Comparison of ENCODE assay signal across 24 mouse cellular contexts in the genomic region with DNA sequence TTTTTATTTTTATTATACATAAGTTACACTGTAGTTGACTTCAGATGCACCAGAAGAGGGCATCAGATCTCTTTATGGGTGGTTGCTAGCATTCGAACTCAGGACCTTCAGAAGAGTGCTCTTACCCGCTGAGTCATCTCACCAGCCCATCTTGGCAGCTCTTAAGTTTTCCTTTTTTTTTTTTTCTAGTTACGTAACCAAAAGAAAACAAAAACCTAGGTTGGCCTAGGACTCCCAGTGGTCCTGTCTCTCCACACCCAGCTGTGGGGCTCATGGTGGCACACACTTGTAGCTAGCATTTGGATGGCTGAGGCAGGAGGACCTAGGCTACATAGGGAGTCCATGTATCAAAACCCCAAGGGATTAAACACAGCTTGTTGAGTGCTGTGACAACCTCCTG. TPM values are rescaled to one million over a fixed set of nuclear protein-coding genes. Genes with fewer than 3 reads are reported as not detected.
DNase-seq lines count a peak whose midpoint lies in the region; ATAC-seq and TF ChIP-seq lines count a peak whose summit lies in the region.
"Had no signal": no experiment of that assay in that cellular context is flagged by ENCODE, and none has a peak within 500 bp of the region (broad histone marks: within the 10 kb centered on the region; RNA-seq: fewer than 3 reads in every experiment).

No protein-coding gene starts in this region.

- TF ChIP-seq POLR2A in testis, adult 2 months (IDR thresholded peaks at IDR 0.05; ENCODE audit: control insufficient read depth, low read depth, low read length) = no peak
- no peak for TF ChIP-seq POLR2A in bone marrow macrophage, adult 2 months (IDR thresholded peaks at IDR 0.05; ENCODE audit: borderline replicate concordance, low read depth, low read length)

- no peaks in the 10 kb centered on the region for H3K9me3 ChIP-seq in heart, embryonic 10.5 days
- no peaks in the 10 kb centered on the region for H3K9me3 ChIP-seq in hindbrain, postnatal 0 days (ENCODE audit: low read length)
- H3K9me3 ChIP-seq: embryonic facial prominence, embryonic 15.5 days; forebrain, embryonic 15.5 days; kidney, embryonic 15.5 days; lung, embryonic 15.5 days; midbrain, embryonic 12.5 days had no signal

- TF ChIP-seq CTCF in testis, adult 2 months (IDR thresholded peaks at IDR 0.05; ENCODE audit: control insufficient read depth, insufficient read depth, insufficient replicate concordance, low read depth, low read length) = no peak
- no peak for TF ChIP-seq CTCF in bone marrow macrophage, adult 2 months (IDR thresholded peaks at IDR 0.05; ENCODE audit: low read depth, low read length)
- TF ChIP-seq CTCF in hindbrain, postnatal 0 days (IDR thresholded peaks at IDR 0.05; ENCODE audit: low read depth) = no peak

- DNase-seq in heart, embryonic 10.5 days (ENCODE audit: low spot score) = no peak
- no peak for DNase-seq in heart, postnatal 25 days (ENCODE audit: low spot score)
- DNase-seq in testis, postnatal 14 days (ENCODE audit: low spot score) = no peak
- no peak for DNase-seq in hindbrain, postnatal 0 days (ENCODE audit: low spot score)
- no peak for DNase-seq in right cerebral cortex, postnatal 10 days (ENCODE audit: low spot score in 2 of 2)
- DNase-seq: adrenal gland, adult 8-10 months; cerebellum, adult 9-11 months; gastrocnemius, postnatal 14 days; heart, adult 2 months; kidney, adult 11 months; kidney, postnatal 4 days; layer of hippocampus, adult 9-11 months; right cerebral cortex, postnatal 25 days; spleen, adult 18-20 months; thymus, postnatal 14 days had no signal

- H3K27ac ChIP-seq in heart, embryonic 10.5 days = peak overlapping the region; percentile 65; the same call in 1 of the 2 replicates
- H3K27ac ChIP-seq in testis, adult 2 months (ENCODE audit: control insufficient read depth, insufficient read depth, low read depth, low read length) = no peak overlapping the region
- H3K27ac ChIP-seq in bone marrow macrophage, adult 2 months (ENCODE audit: insufficient read depth, low read depth, low read length) = peak overlapping the region; percentile 7; the same call in 1 of the 2 replicates
- H3K27ac ChIP-seq in hindbrain, postnatal 0 days = no peak overlapping the region
- H3K27ac ChIP-seq: embryonic facial prominence, embryonic 15.5 days; forebrain, embryonic 15.5 days; heart, adult 2 months; kidney, embryonic 15.5 days; left cerebral cortex, adult 2 months; liver, embryonic 14.5 days; lung, embryonic 15.5 days; midbrain, embryonic 12.5 days had no signal

- peaks cover 20% of the 10 kb centered on the region for H3K4me1 ChIP-seq in heart, embryonic 10.5 days
- H3K4me1 ChIP-seq in testis, adult 2 months (ENCODE audit: control insufficient read depth, insufficient read depth, low read length) = no peaks in the 10 kb centered on the region
- H3K4me1 ChIP-seq in bone marrow macrophage, adult 2 months (ENCODE audit: control insufficient read depth, insufficient read depth, low read length) = peaks cover 24% of the 10 kb centered on the region
- H3K4me1 ChIP-seq in hindbrain, postnatal 0 days (ENCODE audit: insufficient read depth, low read length) = no peaks in the 10 kb centered on the region
- H3K4me1 ChIP-seq: embryonic facial prominence, embryonic 15.5 days; lung, embryonic 15.5 days had no signal

- H3K27me3 ChIP-seq in heart, embryonic 10.5 days (ENCODE audit: insufficient read depth, poor library complexity, severe bottlenecking) = no peaks in the 10 kb centered on the region
- H3K27me3 ChIP-seq in testis, adult 2 months (ENCODE audit: control insufficient read depth, insufficient read depth, low read length) = no peaks in the 10 kb centered on the region
- H3K27me3 ChIP-seq in hindbrain, postnatal 0 days (ENCODE audit: insufficient read depth, low read length) = no peaks in the 10 kb centered on the region
- H3K27me3 ChIP-seq: embryonic facial prominence, embryonic 15.5 days; forebrain, embryonic 15.5 days; kidney, embryonic 15.5 days; lung, embryonic 15.5 days; midbrain, embryonic 12.5 days had no signal

- WGBS in heart, embryonic 10.5 days = 88% methylated on average over 3 of the region's 3 CpGs
- WGBS in hindbrain, postnatal 0 days = 95% methylated on average over 3 of the region's 3 CpGs

- intact Hi-C loops in heart, postnatal 25 days (cut with DNase I) = loop anchor here (5.0 kb wide), 1 partner anchor 73 kb away; a partner anchor contains a TSS

- no peak overlapping the region for H3K9ac ChIP-seq in hindbrain, postnatal 0 days (replicated peaks; ENCODE audit: low read length)
- H3K9ac ChIP-seq: embryonic facial prominence, embryonic 15.5 days; forebrain, embryonic 15.5 days; kidney, embryonic 15.5 days; liver, embryonic 14.5 days; lung, embryonic 15.5 days; midbrain, embryonic 12.5 days had no signal

- no peak overlapping the region for H3K4me3 ChIP-seq in heart, embryonic 10.5 days
- H3K4me3 ChIP-seq in testis, adult 2 months (ENCODE audit: control insufficient read depth, low read depth, low read length) = peak overlapping the region; percentile 76
- H3K4me3 ChIP-seq in bone marrow macrophage, adult 2 months (ENCODE audit: insufficient read depth, low read length) = no peak overlapping the region
- H3K4me3 ChIP-seq in hindbrain, postnatal 0 days (ENCODE audit: low read length) = no peak overlapping the region
- H3K4me3 ChIP-seq: embryonic facial prominence, embryonic 15.5 days; forebrain, embryonic 15.5 days; heart, adult 2 months; kidney, embryonic 15.5 days; left cerebral cortex, adult 2 months; lung, embryonic 15.5 days; midbrain, embryonic 12.5 days had no signal

- peaks cover 29% of the 10 kb centered on the region for H3K36me3 ChIP-seq in heart, embryonic 10.5 days
- no peaks in the 10 kb centered on the region for H3K36me3 ChIP-seq in testis, adult 2 months (ENCODE audit: control insufficient read depth, insufficient read depth, low read length)
- peaks cover 10% of the 10 kb centered on the region; the same call in 1 of the 2 replicates for H3K36me3 ChIP-seq in hindbrain, postnatal 0 days (ENCODE audit: insufficient read depth, low read length)

- H3K4me2 ChIP-seq in hindbrain, postnatal 0 days (ENCODE audit: low read depth, low read length) = no peak overlapping the region
- H3K4me2 ChIP-seq: embryonic facial prominence, embryonic 15.5 days; forebrain, embryonic 15.5 days; kidney, embryonic 15.5 days; lung, embryonic 15.5 days; midbrain, embryonic 12.5 days had no signal

- ATAC-seq in hindbrain, postnatal 0 days = no peak
- ATAC-seq: forebrain, embryonic 15.5 days had no signal

RNA-seq across cellular contexts. Expression of a gene that starts 43.0 kb away (rescaled TPM):
- 348 and 351 TPM in 2 replicates for polyA plus RNA-seq in heart, embryonic 10.5 days (2016; fragmentation: Nextera tagmentation; extraction: Ambion mirVana)
- 100 to 1,000 TPM; 192 to 205 TPM for total RNA-seq in heart, postnatal 25 days (2021)
- polyA plus RNA-seq in testis, adult 2 months (2012; rRNA removed) = 39.9 and 48.8 TPM in 2 replicates
- 365 TPM in 2 replicates for polyA plus RNA-seq in bone marrow macrophage, adult 2 months (2012; ENCODE audit: insufficient read depth, insufficient read length, missing spikeins)
- 83.5 and 91.7 TPM in 2 replicates for total RNA-seq in hindbrain, postnatal 0 days (2014; rRNA removed)
- 243 and 254 TPM in 2 replicates for polyA plus RNA-seq in hindbrain, postnatal 0 days (2015; fragmentation: Nextera tagmentation; extraction: Ambion mirVana)

Comparison
In these comparisons a context has a peak if more than half of its experiments do, and no peak if none do; other contexts are left out.
1. H3K27ac ChIP-seq: peak in heart, embryonic 10.5 days (single experiment) and bone marrow macrophage, adult 2 months (single experiment); none in testis, adult 2 months (single experiment) and hindbrain, postnatal 0 days (single experiment).